Mouse (Mus musculus) frontal cortex, postnatal 25 days (tissue): Measurements from ENCODE around the gene Tcf20.
"Not testable (repeated sequence)": the region's sequence is repeated elsewhere in the genome, so short reads cannot be mapped to it uniquely, and the experiment has no call there.

Source experiments
- DNase-seq, 2 experiments: peaks; one replicate each; pipeline ENCODE4 v3.0.0; 2022; ENCODE audit warnings: low spot score in 2 of 2

The Tcf20 gene

DNA sequence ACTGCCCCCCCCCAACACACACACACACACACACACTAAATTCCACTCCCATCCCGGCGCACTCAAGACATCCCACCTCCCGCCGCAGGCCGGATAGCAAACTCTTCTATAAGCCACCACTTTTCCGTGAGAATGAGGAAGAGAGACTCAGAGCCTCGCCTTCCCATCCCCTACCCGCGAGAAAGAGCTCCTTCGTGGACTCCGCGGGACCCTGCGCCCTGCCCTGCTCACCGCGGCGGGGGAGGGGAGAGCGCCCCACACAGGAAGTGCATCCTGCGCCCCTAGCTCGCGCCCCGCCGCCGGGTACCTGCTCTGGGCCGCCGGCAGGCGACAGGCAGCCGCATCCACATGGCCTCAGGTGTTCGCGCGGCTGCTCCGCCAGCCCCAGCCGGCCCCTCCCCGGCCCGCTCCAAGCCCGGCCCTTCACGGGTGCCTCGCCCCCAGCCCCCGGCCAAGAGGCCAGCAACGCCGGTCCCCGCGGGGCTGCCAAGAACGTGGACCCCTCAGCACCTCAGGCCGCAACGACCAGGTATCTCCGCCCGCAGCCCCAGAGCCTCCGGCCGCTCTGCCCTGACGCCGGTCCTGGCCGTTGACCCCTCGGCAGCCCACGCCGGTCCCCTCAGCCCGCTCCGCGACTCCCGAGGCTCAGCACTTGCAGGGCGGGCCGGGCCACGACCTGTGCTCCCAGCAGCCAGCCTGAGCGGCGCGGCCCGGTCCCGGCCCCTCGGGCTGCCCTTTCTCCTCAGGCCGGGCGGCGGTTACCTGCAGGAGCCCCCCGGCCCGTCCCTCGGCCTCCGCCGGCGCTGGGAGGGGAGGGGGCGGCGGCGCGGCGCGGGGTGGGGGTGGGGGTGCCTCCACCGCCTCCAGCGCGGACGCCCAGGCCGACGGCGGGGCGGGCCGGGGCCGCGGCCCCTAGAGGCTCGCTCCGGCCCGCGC, 88.7 kb downstream of the Tcf20 start:
- DNase-seq, result no peak

DNA sequence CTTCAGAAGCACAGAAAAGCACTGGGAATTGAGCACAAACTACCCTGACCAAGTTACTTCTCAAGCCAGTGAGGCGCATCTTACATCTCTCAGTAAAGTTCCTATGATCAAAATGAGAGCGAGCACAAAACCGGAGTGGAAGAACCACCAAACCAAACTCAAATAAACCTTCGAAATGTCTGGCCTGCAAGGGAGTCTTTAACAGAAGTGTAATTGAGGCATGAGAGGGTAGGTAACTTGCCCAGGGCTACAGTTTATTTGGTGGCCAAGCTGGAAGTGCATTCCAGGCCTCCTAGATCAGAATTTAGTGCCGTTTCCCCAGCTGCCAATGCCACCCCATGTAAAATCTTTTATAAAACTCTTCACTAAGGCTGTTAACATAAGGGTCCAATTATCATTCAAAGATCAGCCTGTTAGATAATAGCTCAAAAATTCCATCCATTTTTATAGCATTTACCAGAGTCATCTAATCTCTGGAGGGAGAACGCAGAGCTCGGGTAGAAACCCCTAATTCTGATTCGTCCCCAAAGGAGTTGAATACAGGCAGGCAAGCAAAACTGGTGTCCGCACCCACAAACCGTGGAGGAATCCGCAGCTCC, 89.4 kb downstream of the Tcf20 start:
- no peak for DNase-seq

DNA sequence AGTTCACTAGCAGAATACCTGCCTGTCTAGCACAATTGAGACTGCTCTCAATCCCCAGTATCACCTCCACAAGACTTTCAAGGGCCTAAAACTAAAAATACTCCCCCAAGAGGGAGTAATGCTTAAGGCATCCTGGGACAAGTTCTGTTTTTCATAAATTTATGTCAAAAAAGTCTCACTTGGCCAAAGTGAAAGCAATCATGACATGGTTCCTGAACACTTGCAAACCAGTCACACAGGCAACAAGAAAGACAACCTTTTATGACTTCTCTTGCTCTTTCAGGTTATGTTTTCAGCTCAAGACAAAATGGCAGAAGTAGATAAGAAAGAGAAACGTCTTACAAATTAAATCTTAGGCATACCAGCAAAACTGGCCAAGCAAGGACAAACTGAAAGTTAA, 91.3 kb downstream of the Tcf20 start:
- DNase-seq, result no peak

DNA sequence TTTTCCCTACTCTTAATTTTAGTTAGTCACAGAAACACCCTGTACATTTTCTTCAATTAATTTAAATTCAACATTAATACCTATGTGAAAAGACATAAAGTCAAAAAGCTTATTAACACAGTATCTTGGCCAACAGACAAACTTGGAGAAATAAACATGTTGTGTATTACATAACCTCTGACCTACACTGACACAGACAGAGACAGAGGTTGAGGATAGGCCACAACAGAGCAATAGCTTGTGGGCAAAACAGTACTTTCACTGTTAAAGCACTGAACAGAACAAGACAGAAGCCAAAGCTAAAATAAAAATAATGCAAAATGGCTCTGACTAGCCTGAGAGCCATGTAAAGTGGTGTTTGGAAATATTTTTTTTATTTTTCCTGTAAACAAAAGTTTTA, 97.2 kb downstream of the Tcf20 start:
- DNase-seq, result no peak

DNA sequence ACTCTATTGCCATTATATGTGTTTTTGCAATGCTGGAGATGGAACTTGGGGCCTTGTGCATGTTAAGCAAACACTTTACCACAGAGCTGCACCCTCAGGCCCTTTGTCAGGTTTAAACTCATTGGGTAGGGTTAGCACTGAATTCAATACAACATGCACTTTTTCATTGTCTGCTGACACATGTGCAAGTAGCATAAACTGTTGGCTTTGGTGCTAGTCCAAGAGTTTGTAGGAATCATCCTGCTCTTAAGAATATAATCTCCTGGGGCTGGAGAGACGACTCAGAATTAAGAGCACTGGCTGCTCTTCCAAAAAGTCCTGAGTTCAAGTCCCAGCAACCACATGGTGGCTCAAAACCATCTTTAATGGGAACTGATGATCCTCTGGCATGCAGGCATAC, 98.2 kb downstream of the Tcf20 start:
- no peak for DNase-seq

DNA sequence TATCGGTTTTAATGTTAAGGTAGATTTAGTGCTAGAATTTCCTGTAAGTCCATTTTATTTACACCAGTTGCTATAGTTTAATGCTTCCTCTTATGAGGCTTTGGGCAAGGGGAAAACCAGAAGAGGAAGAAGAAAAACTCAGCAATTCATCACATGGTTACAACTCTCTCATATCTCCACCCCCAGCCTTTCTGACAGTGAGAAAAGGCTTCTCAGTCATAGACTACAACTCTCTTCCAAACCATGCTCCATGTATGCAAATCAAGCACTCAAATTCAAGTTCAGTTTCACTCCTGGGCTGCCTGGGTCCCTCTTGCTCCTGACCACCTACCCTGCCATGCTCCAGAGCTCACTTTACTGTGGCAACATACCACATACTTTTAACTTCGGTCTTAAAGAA, 99.2 kb downstream of the Tcf20 start:
- DNase-seq, result no peak

DNA sequence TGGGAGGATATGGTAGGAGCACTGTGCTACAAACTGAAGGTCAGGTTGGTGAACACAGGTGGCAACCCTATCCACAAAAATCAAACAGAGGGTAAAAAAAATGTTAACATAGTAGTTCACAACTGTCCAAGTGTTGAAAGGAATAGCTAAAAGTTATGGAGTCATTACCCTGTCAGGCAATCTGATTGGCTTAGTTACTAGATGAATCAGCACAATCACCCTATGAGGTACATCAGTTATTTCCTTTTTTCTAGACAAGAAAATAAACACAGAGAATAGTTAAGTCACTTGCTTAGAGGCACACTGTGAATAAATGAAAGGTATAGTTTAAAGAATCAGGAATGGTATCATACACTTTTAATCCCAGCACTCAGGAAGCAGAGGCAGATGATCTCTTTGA, 110.4 kb downstream of the Tcf20 start:
- DNase-seq, result no peak

DNA sequence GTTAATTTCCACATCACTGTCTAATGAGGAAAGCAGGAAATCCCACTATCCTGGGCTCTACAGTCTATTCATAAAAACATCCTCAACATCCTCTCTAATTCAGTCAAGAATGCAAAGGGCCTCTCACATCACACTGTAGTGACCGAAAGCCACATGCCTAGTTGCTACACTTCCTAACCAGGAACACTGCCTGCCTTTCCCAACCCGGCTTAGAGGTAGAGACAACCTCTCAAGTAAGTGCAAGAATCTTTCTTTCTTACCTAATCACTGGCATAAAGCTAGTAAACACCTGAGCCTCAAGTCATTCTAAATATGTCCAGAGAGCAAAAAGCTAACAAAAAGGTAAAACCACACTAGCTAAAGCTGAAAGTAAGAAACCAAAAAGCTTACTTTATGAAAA, 110.8 kb downstream of the Tcf20 start:
- DNase-seq, result no peak

DNA sequence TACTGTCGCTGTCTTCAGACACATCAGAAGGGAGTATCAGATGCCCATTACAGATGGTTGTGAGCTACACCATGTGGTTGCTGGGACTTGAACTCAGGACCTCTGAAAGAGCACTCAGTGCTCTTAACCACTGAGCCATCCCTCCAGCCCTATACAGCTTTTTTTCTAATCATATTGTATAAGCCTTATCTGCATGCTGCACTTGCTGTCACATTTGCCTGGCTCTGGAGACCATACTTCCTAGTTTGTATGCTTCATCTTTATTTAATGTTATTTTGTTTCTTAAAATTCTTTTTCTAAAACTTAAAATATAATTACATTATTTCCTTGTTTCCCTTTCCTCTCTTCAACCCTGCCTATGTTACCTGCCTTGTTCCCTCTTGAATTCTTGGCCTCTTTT, 115.6 kb downstream of the Tcf20 start:
- DNase-seq, result no peak

DNA sequence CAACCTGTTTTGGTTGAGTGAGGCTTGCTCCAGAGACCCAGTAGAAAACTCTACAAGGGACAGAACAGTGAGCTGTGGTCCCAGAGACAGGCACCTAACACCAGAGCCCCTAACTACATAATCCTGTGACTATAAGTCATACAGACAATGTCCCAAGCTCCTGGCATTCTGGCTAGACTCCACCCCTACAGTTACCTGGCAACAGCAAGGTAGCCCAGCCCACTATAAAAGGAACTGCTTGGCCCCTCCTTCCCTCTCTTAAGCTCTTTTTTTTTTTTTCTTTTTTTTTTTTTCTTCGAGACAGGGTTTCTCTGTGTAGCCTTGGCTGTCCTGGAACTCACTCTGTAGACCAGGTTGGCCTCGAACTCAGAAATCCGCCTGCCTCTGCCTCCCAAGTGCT, 121.4 kb downstream of the Tcf20 start:
- not testable (repeated sequence) for DNase-seq

DNA sequence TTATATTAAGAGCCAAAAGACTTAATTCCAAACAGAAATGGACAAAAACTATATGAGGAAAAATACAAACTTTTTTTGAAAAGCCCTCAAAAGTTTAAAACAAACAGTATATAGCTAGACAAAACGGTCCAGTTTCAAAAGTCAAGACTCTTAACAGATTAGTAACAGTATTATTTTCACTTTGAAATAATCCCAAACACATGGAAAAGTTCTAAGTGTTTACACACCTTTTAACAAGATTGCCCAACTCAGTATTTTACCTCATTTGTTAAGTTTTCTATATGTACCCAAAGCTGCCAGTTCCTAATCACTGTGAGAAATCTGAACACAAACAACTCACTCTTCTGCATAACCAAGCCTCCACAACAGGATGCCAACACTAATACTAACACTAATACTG, 124.0 kb downstream of the Tcf20 start:
- DNase-seq, result no peak

DNA sequence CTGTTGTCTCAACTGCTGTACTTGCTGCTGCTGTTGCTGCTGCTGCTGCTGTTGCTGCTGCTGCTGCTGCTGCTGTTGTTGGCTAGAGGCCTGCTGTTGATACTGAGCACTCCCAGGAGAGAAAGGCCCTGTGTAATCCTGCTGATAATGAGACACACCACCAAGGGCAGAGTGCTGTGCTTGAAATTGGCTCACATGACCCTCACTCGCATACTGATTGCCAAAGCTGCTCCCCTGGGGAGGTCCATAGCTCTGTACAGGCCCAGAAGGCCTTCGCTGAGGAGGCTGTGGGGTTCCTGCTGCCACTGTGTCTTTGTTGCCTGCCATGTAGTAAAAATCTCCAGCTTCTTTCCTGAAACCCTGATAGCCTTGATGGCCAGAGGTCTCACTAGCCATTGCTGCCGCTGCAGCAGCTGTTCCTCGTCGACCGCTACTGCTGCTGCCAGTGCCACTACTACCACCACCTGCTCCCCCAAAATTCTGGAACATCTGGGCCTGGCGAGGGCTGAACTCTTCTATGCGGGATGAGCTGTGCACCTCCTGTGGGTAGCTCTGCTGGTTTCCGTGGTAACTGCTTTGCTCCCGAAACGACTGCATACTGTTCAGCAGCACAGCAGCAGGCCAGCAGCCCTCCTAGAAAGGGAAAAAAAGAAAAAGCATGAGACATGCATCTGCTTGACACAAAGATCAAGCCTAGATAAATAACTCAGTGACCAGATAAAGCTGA, 130.9 kb downstream of the Tcf20 start:
- no peak for DNase-seq

DNA sequence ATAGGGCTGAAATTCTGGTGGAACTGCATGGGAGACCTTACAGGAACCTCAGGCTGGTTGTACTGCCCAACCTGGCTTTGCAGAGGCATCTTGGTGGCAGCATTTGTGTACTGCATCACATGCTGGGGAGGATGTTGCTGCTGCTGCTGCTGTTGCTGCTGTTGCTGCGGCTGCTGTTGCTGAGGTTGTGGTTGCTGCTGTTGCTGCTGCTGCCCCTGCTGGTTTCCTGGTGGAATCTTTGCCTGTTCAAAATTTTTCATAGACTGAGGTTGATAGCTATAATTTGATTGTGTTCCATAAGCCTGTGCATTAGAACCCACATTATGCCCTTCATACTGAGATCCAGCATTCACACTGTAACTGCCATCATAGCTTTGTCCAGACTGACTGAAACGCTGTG, 131.6 kb downstream of the Tcf20 start:
- no peak for DNase-seq

DNA sequence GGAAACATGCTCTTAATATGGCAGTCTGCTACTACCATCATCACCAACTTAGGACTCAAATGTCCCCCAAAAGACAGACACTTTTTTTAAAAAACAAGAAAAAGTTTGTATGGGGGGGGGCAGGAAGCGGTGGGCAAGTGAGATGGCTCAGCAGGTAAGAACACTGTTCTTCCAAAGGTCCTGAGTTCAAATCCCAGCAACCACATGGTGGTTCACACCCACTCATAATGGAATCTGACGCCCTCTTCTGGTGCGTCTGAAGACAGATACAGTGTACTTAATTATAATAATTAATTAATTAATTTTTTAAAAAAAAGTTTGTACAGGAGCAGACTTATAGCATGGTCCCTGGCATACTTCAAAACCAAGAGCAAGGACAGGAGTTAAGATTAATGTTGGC, 148.5 kb downstream of the Tcf20 start:
- DNase-seq, result no peak

DNA sequence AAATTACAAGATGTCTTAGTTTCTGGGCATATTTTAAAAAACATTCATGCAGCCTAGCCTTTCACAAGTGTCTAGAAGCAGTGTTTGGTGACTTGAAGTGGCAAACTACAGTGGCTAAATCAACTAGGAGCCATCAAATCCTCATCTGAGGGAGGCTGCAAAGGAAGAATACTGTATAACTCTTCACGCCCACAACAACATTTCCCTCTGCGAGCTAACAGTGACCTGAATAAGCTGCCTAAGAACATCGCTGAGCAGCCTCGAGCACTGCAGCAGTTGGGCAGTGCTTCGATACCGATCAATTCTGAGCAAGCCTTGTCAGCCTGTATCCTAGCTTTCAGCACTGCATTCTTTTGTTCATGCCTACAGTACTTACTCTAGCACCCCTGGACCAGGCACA, 157.8 kb downstream of the Tcf20 start:
- DNase-seq, result no peak

DNA sequence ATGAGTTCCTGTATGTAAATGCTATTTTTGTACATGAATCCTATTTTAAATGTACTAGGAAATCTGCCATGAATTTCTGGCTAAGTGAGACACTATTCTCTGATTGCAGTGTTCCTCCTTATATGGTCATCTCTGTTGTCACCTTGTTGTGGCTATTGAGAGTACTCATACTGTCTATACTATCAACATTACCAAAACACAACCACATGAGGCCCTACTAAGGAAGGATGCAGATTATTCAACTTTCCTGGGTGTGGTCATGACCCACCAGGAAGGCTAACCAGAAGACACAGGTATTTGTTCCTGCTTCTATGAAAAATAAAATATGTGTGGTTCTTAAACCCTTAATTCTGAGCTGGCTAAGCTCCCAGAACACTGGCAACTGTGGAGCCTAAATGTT, 161.8 kb downstream of the Tcf20 start:
- no peak for DNase-seq

DNA sequence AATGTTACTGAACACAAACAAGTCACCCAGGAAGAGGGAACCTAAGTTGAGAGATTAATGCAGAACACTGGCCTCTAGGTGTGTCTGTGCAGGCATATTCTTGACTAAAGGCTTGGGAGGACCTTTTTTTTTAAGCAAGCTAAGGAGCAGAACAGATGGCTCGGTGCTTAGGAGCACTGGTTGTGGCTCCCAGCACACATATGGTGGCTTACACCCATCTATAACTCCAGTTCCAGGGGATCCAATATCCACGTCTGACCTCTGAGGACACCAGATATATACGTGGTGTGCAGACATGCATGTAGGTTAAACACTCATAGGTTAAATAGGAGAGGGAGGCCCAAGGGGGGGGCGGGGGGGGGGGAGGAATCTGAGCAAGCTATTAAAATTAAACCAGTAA, 165.3 kb downstream of the Tcf20 start:
- no peak for DNase-seq

DNA sequence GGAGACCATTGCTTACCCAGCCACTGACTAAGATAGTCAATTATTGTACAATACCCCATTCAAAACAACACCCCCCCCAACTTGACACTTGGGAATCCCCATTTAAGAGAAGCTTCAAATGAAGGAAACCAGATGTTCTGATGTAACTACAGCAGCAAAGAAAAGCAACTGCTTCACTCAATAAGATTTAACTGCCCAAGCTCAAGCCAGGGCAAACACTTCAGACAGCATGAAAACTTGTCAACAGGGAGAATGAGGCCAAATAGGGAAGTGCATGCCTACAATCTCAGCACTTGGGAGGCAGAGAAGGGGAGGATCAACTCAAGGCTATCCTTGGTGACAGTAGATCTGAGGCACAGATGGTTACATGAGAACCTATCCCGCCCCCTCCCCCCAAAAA, 166.0 kb downstream of the Tcf20 start:
- DNase-seq, result no peak

DNA sequence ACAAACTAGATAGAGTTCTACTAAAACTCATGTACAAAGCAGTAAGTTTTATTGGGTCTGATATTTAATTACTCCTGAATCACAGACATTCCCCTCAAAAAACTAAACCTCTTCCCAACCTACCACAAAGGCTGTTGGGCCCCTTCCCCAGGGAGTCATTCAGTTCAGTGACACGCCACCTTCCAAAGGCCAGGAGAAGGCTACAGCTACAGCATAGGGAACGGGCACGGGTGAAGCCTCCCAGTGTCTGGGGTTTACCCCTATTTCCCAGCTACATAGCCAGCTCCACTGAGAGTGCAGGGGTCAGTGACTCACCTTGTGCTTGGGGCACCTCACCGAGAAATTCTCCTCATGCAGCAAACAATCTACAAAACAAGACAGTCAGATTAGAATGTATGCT, 172.4 kb downstream of the Tcf20 start:
- no peak for DNase-seq

DNA sequence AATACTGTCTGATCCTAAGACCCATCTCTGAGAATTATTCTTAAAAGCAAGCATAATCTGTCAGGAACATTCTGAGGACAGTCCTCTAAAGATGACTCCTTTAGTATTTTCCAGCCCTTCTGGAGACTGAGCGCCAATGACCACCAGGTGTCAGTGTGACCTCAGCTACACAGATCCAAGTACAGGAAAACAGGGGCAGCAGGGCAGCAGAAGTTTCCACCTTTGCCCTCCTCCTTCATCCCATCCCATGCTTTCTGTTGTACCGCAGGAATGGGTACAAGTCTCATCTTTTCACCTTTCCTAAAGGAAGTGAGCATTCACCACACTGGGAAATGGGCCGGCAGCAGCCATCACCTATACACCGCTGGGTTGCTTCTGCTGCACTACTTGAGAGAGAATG, 172.9 kb downstream of the Tcf20 start:
- peak; percentile 44 to 47 for DNase-seq

DNA sequence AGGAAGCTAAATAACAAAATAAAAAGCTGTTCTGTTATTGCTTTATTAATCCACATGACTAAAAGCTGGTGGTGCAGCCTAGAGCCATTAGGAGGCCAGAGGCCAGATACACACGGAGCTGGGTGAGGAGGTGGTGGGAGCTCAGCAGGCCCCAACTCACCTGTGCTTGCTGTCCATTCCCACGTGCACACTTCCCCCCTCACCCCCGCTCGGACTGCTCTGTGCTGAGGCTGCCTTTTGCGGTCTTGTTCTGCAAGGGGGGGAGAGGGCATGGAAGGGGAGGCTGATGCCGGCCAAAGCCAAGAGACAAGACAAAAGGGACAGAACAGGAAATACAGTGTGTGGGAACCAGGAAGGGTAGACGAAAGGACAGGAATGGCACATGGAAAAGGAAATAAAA, 173.4 kb downstream of the Tcf20 start:
- DNase-seq, result no peak

DNA sequence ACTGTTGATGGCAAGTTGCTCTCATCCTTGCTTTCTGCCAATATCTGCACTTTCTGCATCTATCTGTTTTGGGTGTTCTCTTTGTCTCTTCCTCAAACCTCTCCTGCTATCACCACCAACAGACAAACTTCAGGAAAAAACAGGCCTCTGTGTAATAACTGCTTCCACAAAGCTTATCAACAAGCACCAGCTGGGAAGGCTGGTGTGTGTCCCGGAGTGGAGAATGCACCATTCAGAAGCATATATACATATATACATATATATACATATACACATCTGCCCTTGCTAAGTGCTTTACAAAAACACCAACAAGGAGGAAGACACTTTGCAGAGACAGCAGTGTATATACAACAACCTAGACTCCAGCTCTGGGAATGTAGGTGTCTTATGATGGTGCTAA, 177.1 kb downstream of the Tcf20 start:
- no peak for DNase-seq

DNA sequence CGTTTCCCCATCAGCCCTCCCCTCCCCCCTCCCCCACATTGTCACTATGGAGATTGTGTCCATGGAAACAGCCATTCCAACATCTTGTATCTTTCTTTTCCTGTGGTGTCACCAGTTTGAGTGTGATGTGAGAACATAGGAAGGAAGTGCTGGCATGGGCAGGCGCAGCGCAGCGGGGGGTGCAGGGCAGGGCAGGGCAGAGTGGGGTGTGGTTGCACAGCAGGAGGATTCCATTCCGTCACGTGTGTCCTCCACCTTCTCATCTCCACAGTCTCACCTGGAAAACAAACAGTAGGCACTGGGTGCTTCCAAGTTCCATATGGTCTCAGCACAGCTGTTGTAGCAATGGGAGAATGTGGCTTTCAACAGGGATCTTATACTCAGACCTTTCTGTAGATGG, 178.2 kb downstream of the Tcf20 start:
- no peak for DNase-seq
